Mouse (Mus musculus) retina, adult 2 months (tissue): Measurements from ENCODE around the gene Ceacam12.
"Not testable (repeated sequence)": the region's sequence is repeated elsewhere in the genome, so short reads cannot be mapped to it uniquely, and the experiment has no call there.

Experiments used
- DNase-seq: peaks from one replicate; pipeline ENCODE4 v3.0.0-alpha.2; 2012; ENCODE audit warnings: low read depth, low spot score

Ceacam12 gene

GRCm38 (mm10) chr7:18065629-18066028 lies at the start of gene Ceacam12:
Gene Ceacam12, plus strand, starts transcription at chr7:18065929.
- no peak for DNase-seq

- DNase-seq, result not testable (repeated sequence)
Observed at GRCm38 (mm10) chr7:18073821-18074220, 8.1 kb downstream of the Ceacam12 start.

DNA sequence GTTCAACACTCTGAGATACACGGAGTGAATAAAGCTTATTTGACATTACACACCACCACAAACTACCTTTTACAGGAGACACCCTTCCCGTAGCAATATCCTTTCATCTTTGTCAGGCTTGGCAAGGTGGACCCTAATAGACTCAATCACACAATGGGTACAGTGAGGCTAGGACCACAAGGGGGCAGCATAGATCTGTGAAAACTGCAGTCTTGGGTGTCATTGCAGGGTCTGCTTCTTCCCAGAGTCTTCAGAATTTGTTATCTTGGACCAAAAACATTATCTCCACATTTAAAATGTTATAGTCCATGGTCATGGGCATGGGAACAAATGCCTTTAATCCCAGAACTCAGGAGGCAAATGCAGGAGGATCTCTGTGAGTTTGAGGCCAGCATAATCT lies 35.1 kb downstream of the Ceacam12 start:
- DNase-seq, result no peak
